Mouse (Mus musculus): ENCODE measurements at regions not wholly inside any gene's neighbourhood (a gene's known extent, or its start where the extent isn't known, plus 50 kb on each side); places are given as distances from the start of the nearest gene placed in this dataset.

- Histone ChIP-seq H3K9me3 (replicated peaks) (no peaks in the 10 kb centered on the region), H3K9ac (no peak overlapping the region), H3K4me1 (no peaks in the 10 kb centered on the region), H3K4me3 (replicated peaks) (no peak overlapping the region), H3K27me3 (no peaks in the 10 kb centered on the region), H3K27ac (no peak overlapping the region), H3K4me2 (no peak overlapping the region), H3K36me3 (no peaks in the 10 kb centered on the region)
- no peak for ATAC-seq (replicated peaks; ENCODE audit: low FRiP score)
- 35% methylated on average over 7 of the region's 7 CpGs for WGBS
These were observed 83.8 kb upstream of the Sel1l start for GRCm38 (mm10) chr12:91932490-91933361.

- H3K27me3 ChIP-seq, result no peaks in the 10 kb centered on the region
- H3K27ac ChIP-seq, result no peak overlapping the region
- H3K9ac ChIP-seq, result no peak overlapping the region
- H3K9me3 ChIP-seq (replicated peaks), result no peaks in the 10 kb centered on the region
- H3K4me1 ChIP-seq, result no peaks in the 10 kb centered on the region
- no peaks in the 10 kb centered on the region for H3K36me3 ChIP-seq
- H3K4me3 ChIP-seq (replicated peaks), result no peak overlapping the region
- ATAC-seq (replicated peaks; ENCODE audit: low FRiP score), result no peak
- WGBS, result 87% methylated on average over 6 of the region's 6 CpGs
- H3K4me2 ChIP-seq, result no peak overlapping the region
These were observed 82.6 kb upstream of the Sel1l start for GRCm38 (mm10) chr12:91931586-91931985.

- Histone ChIP-seq H3K4me1 (no peaks in the 10 kb centered on the region), H3K4me3 (replicated peaks) (no peak overlapping the region), H3K27ac (no peak overlapping the region), H3K9me3 (replicated peaks) (no peaks in the 10 kb centered on the region), H3K9ac (no peak overlapping the region), H3K4me2 (no peak overlapping the region), H3K27me3 (no peaks in the 10 kb centered on the region), H3K36me3 (no peaks in the 10 kb centered on the region)
- no peak for ATAC-seq (replicated peaks; ENCODE audit: low FRiP score)
- WGBS, result 67% methylated on average over 7 of the region's 7 CpGs
These were observed 80.6 kb upstream of the Sel1l start for GRCm38 (mm10) chr12:91929386-91930054.

DNA sequence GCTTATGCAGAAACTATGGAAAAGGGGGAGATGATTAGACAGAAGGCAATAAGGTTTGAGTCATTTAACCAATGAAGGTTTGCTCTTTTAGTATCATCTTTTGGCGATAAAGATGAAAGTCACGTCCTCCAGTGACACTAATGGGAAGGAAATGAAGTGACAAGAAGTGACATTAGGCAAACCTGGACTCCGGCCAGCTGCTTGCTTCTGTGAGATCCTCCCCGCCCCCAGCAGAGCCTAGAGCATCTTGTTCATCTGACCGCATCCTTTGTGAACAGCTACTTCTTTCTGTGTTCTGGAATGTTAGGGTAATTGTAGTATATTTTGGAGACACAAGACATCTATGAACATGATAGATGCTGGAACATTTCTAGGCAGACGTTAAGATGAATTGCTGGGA, 78.6 kb upstream of the Sel1l start:
- no peak overlapping the region for H3K4me2 ChIP-seq
- no peaks in the 10 kb centered on the region for H3K27me3 ChIP-seq
- H3K9ac ChIP-seq, result no peak overlapping the region
- H3K4me1 ChIP-seq, result 0 out of 2 replicates have a peak, but pooled peaks cover 3% of the 10 kb centered on the region
- ATAC-seq (replicated peaks; ENCODE audit: low FRiP score), result no peak
- no peaks in the 10 kb centered on the region for H3K36me3 ChIP-seq
- no peak overlapping the region for H3K27ac ChIP-seq
- 77% methylated on average over 6 of the region's 6 CpGs for WGBS
- no peak overlapping the region for H3K4me3 ChIP-seq (replicated peaks)
- no peaks in the 10 kb centered on the region for H3K9me3 ChIP-seq (replicated peaks)

DNA sequence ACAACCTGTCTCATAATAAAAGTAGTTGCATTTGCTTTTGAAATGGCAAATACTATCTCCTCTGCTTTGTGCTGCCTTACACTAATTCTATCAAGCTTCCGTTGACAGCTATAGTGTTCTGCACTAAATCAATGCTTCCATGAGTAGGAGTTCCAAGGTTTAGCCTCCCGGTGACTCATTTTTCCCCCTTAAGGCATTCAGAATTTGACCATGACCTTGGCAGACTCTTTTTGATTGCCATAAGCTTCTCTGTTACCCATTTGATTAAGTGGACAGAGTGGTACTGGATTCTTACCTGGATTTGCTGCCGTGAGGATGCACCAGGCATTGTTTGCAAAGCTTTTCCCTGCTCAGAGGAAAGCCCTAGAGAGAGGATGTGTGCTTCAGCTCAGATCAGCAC, 66.5 kb upstream of the Sel1l start:
- no peak for ATAC-seq (replicated peaks; ENCODE audit: low FRiP score)
- 57% methylated on average over 3 of the region's 3 CpGs for WGBS
- H3K27ac ChIP-seq, result no peak overlapping the region
- no peaks in the 10 kb centered on the region for H3K9me3 ChIP-seq (replicated peaks)
- H3K4me1 ChIP-seq, result no peaks in the 10 kb centered on the region
- no peak overlapping the region for H3K9ac ChIP-seq
- H3K27me3 ChIP-seq, result no peaks in the 10 kb centered on the region
- no peak overlapping the region for H3K4me3 ChIP-seq (replicated peaks)
- no peak overlapping the region for H3K4me2 ChIP-seq
- no peaks in the 10 kb centered on the region for H3K36me3 ChIP-seq

GRCm38 (mm10) chr12:91910529-91910928, 61.6 kb upstream of the Sel1l start:
- no peak overlapping the region for H3K27ac ChIP-seq
- no peak for ATAC-seq (replicated peaks; ENCODE audit: low FRiP score)

More at GRCm38 (mm10) chr12:91910529-91910928, 61.6 kb upstream of the Sel1l start:
- WGBS, result 29% methylated on average over 8 of the region's 8 CpGs
- no peaks in the 10 kb centered on the region for H3K27me3 ChIP-seq
- no peaks in the 10 kb centered on the region for H3K36me3 ChIP-seq
- no peak overlapping the region for H3K4me3 ChIP-seq (replicated peaks)
- no peak overlapping the region for H3K4me2 ChIP-seq
- H3K9ac ChIP-seq, result no peak overlapping the region
- H3K4me1 ChIP-seq, result no peaks in the 10 kb centered on the region
- 0 out of 2 replicates have a peak, but pooled peaks cover 5% of the 10 kb centered on the region for H3K9me3 ChIP-seq (replicated peaks)
